In the genomic region with DNA sequence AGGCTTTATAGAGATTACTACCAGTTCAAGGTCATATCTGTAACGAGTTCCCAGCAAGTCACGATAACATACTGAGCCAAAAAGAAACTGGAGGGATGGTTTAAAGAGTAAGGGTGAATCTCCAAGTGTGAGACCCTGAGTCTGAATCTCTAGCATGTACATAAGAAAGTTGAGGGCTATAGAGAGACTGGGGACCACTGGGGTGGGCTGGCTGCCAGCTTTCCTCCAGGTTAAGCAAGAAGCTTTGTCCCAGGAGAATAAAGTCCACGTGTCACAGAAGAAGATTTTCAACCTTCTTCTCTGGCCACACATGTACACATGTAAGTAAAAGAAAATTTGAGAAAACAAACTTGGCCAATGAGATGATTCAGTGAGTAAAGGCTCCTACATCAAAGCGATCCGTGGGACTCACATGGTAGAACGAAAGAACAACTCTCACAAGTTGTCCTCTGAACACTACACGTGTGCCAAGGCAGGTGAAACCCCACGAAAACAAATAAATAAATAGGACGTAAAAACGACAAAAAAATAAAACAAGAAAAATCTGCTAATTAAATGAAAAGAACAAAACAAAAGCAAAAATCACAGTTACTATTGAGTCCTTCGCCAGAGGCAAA, we compare ENCODE assay signal across 8 mouse cellular contexts. TPM values are rescaled to one million over a fixed set of nuclear protein-coding genes. Genes with fewer than 3 reads are reported as not detected.
A peak's percentile ranks its signal among the peaks of the same experiment; 100 is the strongest.
DNase-seq lines count a peak whose midpoint lies in the region; ATAC-seq and TF ChIP-seq lines count a peak whose summit lies in the region.

No protein-coding gene starts in this region.

- peak overlapping the region; percentile 73 for H3K4me3 ChIP-seq in heart, adult 2 months
- peak overlapping the region; percentile 91 for H3K4me3 ChIP-seq in forebrain, embryonic 15.5 days
- peak overlapping the region; percentile 64; the same call in 1 of the 2 replicates for H3K4me3 ChIP-seq in limb, embryonic 11.5 days (ENCODE audit: low read depth, low read length)
- peak overlapping the region; percentile 66 for H3K4me3 ChIP-seq in stomach, embryonic 14.5 days (ENCODE audit: low read depth, low read length)

- peak overlapping the region; percentile 53; the same call in 1 of the 2 replicates for H3K9ac ChIP-seq in heart, adult 2 months (ENCODE audit: low read depth, low read length)
- H3K9ac ChIP-seq in forebrain, embryonic 15.5 days (replicated peaks), result peak overlapping the region; percentile 95
- H3K9ac ChIP-seq in limb, embryonic 11.5 days (ENCODE audit: low read length), result no peak overlapping the region
- H3K9ac ChIP-seq in stomach, embryonic 14.5 days (replicated peaks; ENCODE audit: low read depth, low read length), result no peak overlapping the region

- TF ChIP-seq CTCF in heart, adult 2 months (IDR thresholded peaks at IDR 0.05), result no peak

- H3K36me3 ChIP-seq in heart, adult 2 months (ENCODE audit: control insufficient read depth, insufficient read depth, low read length), result peaks cover 2% of the 10 kb centered on the region
- H3K36me3 ChIP-seq in forebrain, embryonic 15.5 days, result no peaks in the 10 kb centered on the region; the same call in none of the 2 replicates
- no peaks in the 10 kb centered on the region for H3K36me3 ChIP-seq in limb, embryonic 11.5 days (ENCODE audit: control insufficient read depth, insufficient read depth, low read length)
- no peaks in the 10 kb centered on the region for H3K36me3 ChIP-seq in stomach, embryonic 14.5 days (ENCODE audit: control insufficient read depth, insufficient read depth, low read length)

- no peaks in the 10 kb centered on the region for H3K9me3 ChIP-seq in forebrain, embryonic 15.5 days
- H3K9me3 ChIP-seq in limb, embryonic 11.5 days (ENCODE audit: control insufficient read depth, low read length), result no peaks in the 10 kb centered on the region
- no peaks in the 10 kb centered on the region for H3K9me3 ChIP-seq in stomach, embryonic 14.5 days (ENCODE audit: control insufficient read depth, low read depth, low read length)

- TF ChIP-seq POLR2A in heart, adult 2 months (IDR thresholded peaks at IDR 0.05; ENCODE audit: insufficient read depth, low read depth, low read length), result no peak

- H3K27me3 ChIP-seq in heart, adult 2 months (ENCODE audit: control insufficient read depth, insufficient read depth, low read length), result no peaks in the 10 kb centered on the region
- peaks cover 6% of the 10 kb centered on the region; the same call in 1 of the 2 replicates for H3K27me3 ChIP-seq in forebrain, embryonic 15.5 days
- no peaks in the 10 kb centered on the region for H3K27me3 ChIP-seq in limb, embryonic 11.5 days (ENCODE audit: control insufficient read depth, insufficient read depth, low read length)
- H3K27me3 ChIP-seq in stomach, embryonic 14.5 days (ENCODE audit: control insufficient read depth, insufficient read depth, low read length), result no peaks in the 10 kb centered on the region

- WGBS in heart, adult 2 months, result 46% methylated on average over 11 of the region's 11 CpGs
- WGBS in forebrain, embryonic 15.5 days, result 58% methylated on average over 11 of the region's 11 CpGs
- WGBS in limb, embryonic 11.5 days, result 67% methylated on average over 11 of the region's 11 CpGs
- 61% methylated on average over 11 of the region's 11 CpGs for WGBS in stomach, embryonic 14.5 days

- peak overlapping the region; percentile 78 for H3K27ac ChIP-seq in heart, adult 2 months
- H3K27ac ChIP-seq in forebrain, embryonic 15.5 days (replicated peaks), result peak overlapping the region; percentile 84; the same call in 1 of the 2 replicates
- H3K27ac ChIP-seq in limb, embryonic 11.5 days (replicated peaks; ENCODE audit: low read depth, low read length), result no peak overlapping the region
- H3K27ac ChIP-seq in stomach, embryonic 14.5 days (ENCODE audit: low read length), result no peak overlapping the region

- H3K4me1 ChIP-seq in heart, adult 2 months (ENCODE audit: control insufficient read depth, insufficient read depth, low read length), result peaks cover 3% of the 10 kb centered on the region; the same call in 1 of the 2 replicates
- peaks cover 19% of the 10 kb centered on the region for H3K4me1 ChIP-seq in forebrain, embryonic 15.5 days
- no peaks in the 10 kb centered on the region for H3K4me1 ChIP-seq in limb, embryonic 11.5 days (ENCODE audit: control insufficient read depth, insufficient read depth, low read length)
- H3K4me1 ChIP-seq in stomach, embryonic 14.5 days (ENCODE audit: control insufficient read depth, insufficient read depth, low read length), result no peaks in the 10 kb centered on the region

- no peak for TF ChIP-seq EP300 in heart, adult 2 months (IDR thresholded peaks at IDR 0.05; ENCODE audit: insufficient read depth, low read depth, low read length)

- intact Hi-C loops in heart, adult 2 months (cut with DNase I), result loop anchor here (5.0 kb wide), 1 partner anchor 69 kb away; a partner anchor contains a TSS

- peaks cover 2% of the 10 kb centered on the region for H3K79me2 ChIP-seq in heart, adult 2 months (replicated peaks; ENCODE audit: control insufficient read depth, insufficient read depth, low read length)

- ATAC-seq in forebrain, embryonic 15.5 days (replicated peaks), result peak; percentile 38
- ATAC-seq in limb, embryonic 11.5 days (ENCODE audit: insufficient number of reproducible peaks, low FRiP score, low TSS enrichment, low read depth), result no peak
- no peak for ATAC-seq in stomach, embryonic 14.5 days (ENCODE audit: insufficient number of reproducible peaks, insufficient read depth, low FRiP score, low read depth)

- DNase-seq in heart, adult 2 months, result no peak
- no peak for DNase-seq in heart, adult 18-20 months
- DNase-seq in MN1 (ENCODE audit: low spot score), result peak; percentile 7
- no peak for DNase-seq in limb, embryonic 11.5 days (ENCODE audit: low spot score)
- no peak for DNase-seq in layer of hippocampus, adult 9-10 months (ENCODE audit: low spot score)
- no peak for DNase-seq in ovary, postnatal 36 days (ENCODE audit: low spot score)

- peak overlapping the region; percentile 64 for H3K4me2 ChIP-seq in forebrain, embryonic 15.5 days (replicated peaks)
- peak overlapping the region; percentile 18; the same call in 1 of the 2 replicates for H3K4me2 ChIP-seq in limb, embryonic 11.5 days (ENCODE audit: low read depth, severe bottlenecking)
- peak overlapping the region; percentile 51 for H3K4me2 ChIP-seq in stomach, embryonic 14.5 days (replicated peaks; ENCODE audit: low read depth, low read length)

RNA-seq across cellular contexts. Expression of a gene that starts 35.8 kb away (rescaled TPM):
- not detected for total RNA-seq in heart, adult 2 months (2021)
- not detected in 2 replicates for polyA plus RNA-seq in heart, adult 2 months (2012; rRNA removed)
- not detected for total RNA-seq in heart, adult 18-20 months (2021)
- not detected in 2 replicates for polyA plus RNA-seq in forebrain, embryonic 15.5 days (2015; fragmentation: Nextera tagmentation; extraction: Ambion mirVana)
- not detected in 2 replicates for polyA plus RNA-seq in limb, embryonic 11.5 days (2014; fragmentation: Nextera tagmentation; extraction: Ambion mirVana)
- polyA plus RNA-seq in stomach, embryonic 14.5 days (2014; fragmentation: Nextera tagmentation; extraction: Ambion mirVana), result not detected in 2 replicates

Comparison
In these comparisons a context has a peak if more than half of its experiments do, and no peak if none do; other contexts are left out.
1. H3K27ac ChIP-seq: peak in heart, adult 2 months (single experiment) and forebrain, embryonic 15.5 days (single experiment); none in limb, embryonic 11.5 days (single experiment) and stomach, embryonic 14.5 days (single experiment).
2. H3K9ac ChIP-seq: peak in heart, adult 2 months (single experiment) and forebrain, embryonic 15.5 days (single experiment); none in limb, embryonic 11.5 days (single experiment) and stomach, embryonic 14.5 days (single experiment).
3. Peak in every context shown above with its lines, with median percentiles within 50 percentile points of each other: H3K4me3 ChIP-seq and H3K4me2 ChIP-seq.